Mouse (Mus musculus) myocyte (in vitro differentiated cells): ENCODE results near the gene Dip2c.

Source experiments
- CEBPB ChIP-seq: IDR thresholded peaks from 2 replicates; pipeline ENCODE4 v1.6.1; 2011; ENCODE audit warnings: mild to moderate bottlenecking, moderate library complexity; ENCODE audit not compliant: poor library complexity, insufficient read depth, severe bottlenecking
- E2F4 ChIP-seq: IDR thresholded peaks from one replicate; pipeline ENCODE4 v1.6.1; 2011; ENCODE audit warnings: mild to moderate bottlenecking, control low read depth, moderate library complexity; ENCODE audit not compliant: insufficient read depth
- MAX ChIP-seq: IDR thresholded peaks from one replicate; pipeline ENCODE4 v1.6.1; 2011; ENCODE audit warnings: low read depth, mild to moderate bottlenecking, control low read depth
- MYOG ChIP-seq, 3 experiments: IDR thresholded peaks; one replicate each; pipeline ENCODE4 v1.6.1; 2011; ENCODE audit warnings: control low read depth in 2 of 3, low read depth in 2 of 3, mild to moderate bottlenecking in 2 of 3; ENCODE audit not compliant: insufficient read length in 2 of 3, control insufficient read depth in 1 of 3, insufficient read depth in 1 of 3
- SRF ChIP-seq: IDR thresholded peaks from one replicate; pipeline ENCODE4 v1.6.1; 2011; ENCODE audit warnings: low read depth; ENCODE audit not compliant: control insufficient read depth, insufficient read length
- TCF12 ChIP-seq: IDR thresholded peaks from one replicate; pipeline ENCODE4 v1.6.1; 2011; ENCODE audit warnings: mild to moderate bottlenecking, control low read depth; ENCODE audit not compliant: poor library complexity, insufficient read depth, severe bottlenecking
- TCF3 ChIP-seq: IDR thresholded peaks from one replicate; pipeline ENCODE4 v1.6.1; 2011; ENCODE audit warnings: low read depth, control low read depth; ENCODE audit not compliant: insufficient read length

DNA sequence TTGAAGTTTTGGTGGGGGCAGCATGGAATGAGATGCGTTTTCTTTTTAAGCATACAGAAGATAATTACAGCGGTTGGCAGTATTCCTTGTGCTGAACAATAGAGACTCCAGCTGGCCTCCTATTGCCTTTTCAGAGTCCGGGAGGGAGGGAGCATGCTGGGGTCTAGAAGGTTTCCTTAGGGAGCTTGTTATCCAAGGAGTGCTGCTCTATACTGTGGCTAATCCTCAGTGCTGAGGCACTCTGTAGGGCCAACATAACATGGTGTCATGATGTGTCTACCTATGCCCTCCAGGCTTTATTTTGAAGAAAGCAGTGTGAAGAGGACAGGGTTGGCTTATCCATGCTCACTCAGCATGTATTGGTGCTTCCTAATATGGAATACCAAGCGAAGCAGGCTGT is 79.0 kb downstream of the Dip2c start:
- TF ChIP-seq CEBPB (no peak), MAX (no peak), TCF3 (no peak), TCF12 (no peak), E2F4 (no peak), SRF (no peak), MYOG (IDR thresholded peaks at IDR 0.05; ENCODE audit: control insufficient read depth in 1 of 3, insufficient read depth in 1 of 3, insufficient read length in 2 of 3, low read depth in 2 of 3) (no peak)
